Mouse (Mus musculus): ENCODE measurements around the gene Mrpl45. TPM values are rescaled to one million over a fixed set of nuclear protein-coding genes. Genes with fewer than 3 reads are reported as not detected.
A peak's percentile ranks its signal among the peaks of the same experiment; 100 is the strongest.
"Not testable (repeated sequence)": the region's sequence is repeated elsewhere in the genome, so short reads cannot be mapped to it uniquely, and the experiment has no call there.

Mrpl45 gene
- total RNA-seq, 2 experiments from 2014 or later, result 34.7 to 48.4 TPM

DNA sequence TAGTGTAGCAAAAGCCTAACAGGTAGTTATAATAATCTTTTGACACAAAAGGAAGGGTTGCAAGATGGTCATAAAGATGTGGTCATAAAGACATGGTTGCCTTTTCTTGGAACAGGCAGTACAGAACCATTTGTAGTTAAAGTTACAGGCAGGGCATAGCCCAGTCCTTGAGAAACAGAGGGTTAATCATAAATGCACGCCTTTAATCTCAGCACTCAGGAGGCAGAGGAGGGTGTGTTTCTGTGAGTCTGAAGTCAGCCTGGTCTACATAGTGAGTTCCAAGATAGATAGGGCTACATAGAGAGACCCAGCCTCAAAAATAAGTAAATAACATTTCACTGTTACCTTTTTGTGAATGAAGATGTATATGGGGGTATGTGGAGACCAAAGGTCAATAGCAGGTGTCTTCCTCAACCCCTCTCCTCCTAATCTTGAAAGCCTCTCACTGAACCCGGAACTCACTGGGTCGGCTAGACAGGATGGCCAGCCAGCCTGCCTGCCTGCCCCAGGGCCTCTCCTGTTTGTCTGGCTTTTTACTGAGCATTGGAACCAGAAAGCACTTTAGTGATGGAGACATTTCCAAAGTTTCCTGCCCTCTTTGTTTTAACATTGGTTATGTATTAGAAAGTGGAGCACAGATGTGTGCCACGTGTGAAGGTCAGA is 37.5 kb downstream of the Mrpl45 start:
- no peak for ATAC-seq (replicated peaks; ENCODE audit: low FRiP score, low TSS enrichment, poor library complexity, severe bottlenecking)

- no peak for ATAC-seq (replicated peaks; ENCODE audit: low FRiP score, low TSS enrichment, poor library complexity, severe bottlenecking)
Measured at GRCm38 (mm10) chr11:97354646-97355045, 39.1 kb downstream of the Mrpl45 start.

DNA sequence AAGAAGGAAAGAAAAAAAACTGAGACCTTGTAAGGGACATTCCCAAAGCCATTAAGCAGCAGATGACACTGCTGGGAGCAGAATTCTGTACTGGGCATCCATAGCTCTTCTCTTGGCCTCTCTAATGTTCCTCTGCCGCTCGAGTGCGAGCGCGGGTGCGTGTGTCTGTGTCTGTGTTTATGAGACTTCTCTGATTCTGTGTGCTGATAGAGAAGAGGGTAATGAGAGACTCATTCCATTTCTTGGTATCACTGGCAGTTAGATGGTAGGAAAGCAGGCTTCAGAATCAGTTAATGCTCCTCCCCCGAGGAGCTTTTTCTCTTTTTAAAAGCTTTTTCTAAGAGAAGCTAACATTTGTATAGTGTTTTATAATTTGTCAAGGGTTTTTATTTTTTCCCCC is 39.7 kb downstream of the Mrpl45 start:
- no peak for ATAC-seq (replicated peaks; ENCODE audit: low FRiP score, low TSS enrichment, poor library complexity, severe bottlenecking)

- ATAC-seq (replicated peaks; ENCODE audit: low FRiP score, low TSS enrichment, poor library complexity, severe bottlenecking), result not testable (repeated sequence)
Measured at GRCm38 (mm10) chr11:97357663-97358062, 42.1 kb downstream of the Mrpl45 start.

GRCm38 (mm10) chr11:97361948-97362648 is 46.6 kb downstream of the Mrpl45 start, which contains the start of gene Socs7:
Gene Socs7 (plus strand): TSS chr11:97362551.
- ATAC-seq (replicated peaks; ENCODE audit: low FRiP score, low TSS enrichment, poor library complexity, severe bottlenecking), result peak; percentile 90

DNA sequence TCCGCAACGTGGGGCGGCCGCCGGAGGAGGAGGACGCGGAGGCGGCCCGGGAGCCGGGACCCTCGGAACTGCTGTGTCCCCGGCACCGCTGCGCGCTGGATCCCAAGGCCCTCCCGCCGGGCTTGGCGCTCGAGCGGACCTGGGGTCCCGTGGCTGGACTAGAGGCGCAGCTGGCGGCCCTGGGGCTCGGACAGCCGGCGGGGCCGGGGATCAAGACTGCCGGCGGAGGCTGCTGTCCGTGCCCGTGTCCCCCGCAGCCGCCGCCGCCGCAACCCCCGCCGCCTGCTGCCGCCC is 47.1 kb downstream of the Mrpl45 start:
- no peak for ATAC-seq (replicated peaks; ENCODE audit: low FRiP score, low TSS enrichment, poor library complexity, severe bottlenecking)

GRCm38 (mm10) chr11:97362943-97363643 is 47.6 kb downstream of the Mrpl45 start:
- ATAC-seq (replicated peaks; ENCODE audit: low FRiP score, low TSS enrichment, poor library complexity, severe bottlenecking), result 0 out of 2 replicates have a peak, but pooled peaks have one; percentile 9

DNA sequence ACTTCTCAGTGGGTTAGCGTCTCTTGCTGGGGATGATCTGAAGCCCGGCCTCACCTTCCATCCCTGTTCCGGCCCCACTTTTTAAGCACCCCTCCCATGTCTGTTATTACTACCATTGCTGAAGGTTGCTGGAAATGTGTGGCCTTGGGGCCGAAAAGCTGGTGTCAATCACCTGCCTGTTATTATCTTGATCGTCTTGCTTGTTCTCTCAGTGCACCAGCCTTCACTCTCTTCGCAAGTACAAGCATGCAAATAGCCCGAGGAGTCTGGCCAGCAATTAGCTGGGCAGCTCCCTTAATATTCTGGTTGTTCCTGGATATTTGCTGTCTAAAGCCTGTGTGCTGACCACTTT is 48.1 kb downstream of the Mrpl45 start:
- ATAC-seq (replicated peaks; ENCODE audit: low FRiP score, low TSS enrichment, poor library complexity, severe bottlenecking), result peak; percentile 32; the same call in 1 of the 2 replicates

DNA sequence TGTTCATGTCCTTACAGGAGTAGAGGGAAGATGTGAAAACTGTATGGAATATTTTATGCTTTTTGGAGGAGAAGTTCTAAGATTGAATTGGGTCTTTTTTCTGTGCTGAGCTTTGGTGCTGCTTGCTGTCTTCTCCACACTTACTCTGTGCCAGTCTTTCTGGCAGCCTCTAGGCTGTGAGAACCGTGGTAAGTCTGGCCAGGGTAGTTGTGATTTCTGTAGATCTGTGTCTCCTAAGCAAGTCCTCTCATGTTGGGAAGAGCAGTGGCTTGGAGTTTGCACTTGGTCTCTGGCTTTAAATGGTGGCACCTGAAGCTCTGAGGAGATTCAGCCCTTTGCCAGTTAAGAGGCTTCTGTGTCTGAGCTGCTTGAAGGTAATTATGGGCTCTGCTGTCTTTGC is 50.0 kb downstream of the Mrpl45 start:
- no peak for ATAC-seq (replicated peaks; ENCODE audit: low FRiP score, low TSS enrichment, poor library complexity, severe bottlenecking)

- no peak for ATAC-seq (replicated peaks; ENCODE audit: low FRiP score, low TSS enrichment, poor library complexity, severe bottlenecking)
Measured at GRCm38 (mm10) chr11:97368501-97368900, 53.0 kb downstream of the Mrpl45 start.

DNA sequence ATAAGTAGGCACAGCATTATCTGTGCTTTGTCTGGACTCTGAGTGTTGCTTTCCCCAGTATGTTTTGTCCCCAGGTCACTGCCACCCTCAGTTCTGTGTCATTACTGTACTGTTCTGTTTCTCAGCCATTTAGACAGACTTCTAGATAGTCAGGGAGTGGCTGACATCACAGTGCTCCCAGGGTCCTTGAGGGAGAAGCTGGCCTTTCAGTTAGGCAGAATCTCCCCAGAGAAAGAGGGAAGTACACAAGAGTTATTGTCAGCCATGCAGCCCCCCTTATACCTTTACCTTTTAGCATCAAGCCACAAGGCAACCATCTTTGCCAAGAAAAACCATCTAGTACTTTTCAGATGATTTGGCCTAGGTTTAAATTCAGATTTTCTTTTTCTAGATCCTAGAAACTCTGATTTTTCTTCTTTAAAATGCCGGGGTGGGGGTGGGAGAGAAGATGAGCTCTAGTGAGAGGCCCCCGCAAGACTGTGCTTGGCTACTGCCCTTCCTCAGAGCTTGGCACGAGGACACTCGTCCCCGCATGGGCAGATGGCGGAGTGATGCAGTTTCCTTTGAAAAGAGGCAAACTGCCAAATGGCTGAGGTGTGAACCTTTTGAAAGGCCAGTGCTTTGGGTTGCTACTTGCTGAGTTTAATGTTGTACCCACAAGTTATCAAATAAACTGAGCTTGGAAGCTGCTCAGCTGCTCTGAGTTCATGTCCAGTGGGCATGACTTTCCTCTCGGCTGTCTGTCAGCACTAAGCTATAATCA is 55.0 kb downstream of the Mrpl45 start:
- ATAC-seq (replicated peaks; ENCODE audit: low FRiP score, low TSS enrichment, poor library complexity, severe bottlenecking), result no peak

DNA sequence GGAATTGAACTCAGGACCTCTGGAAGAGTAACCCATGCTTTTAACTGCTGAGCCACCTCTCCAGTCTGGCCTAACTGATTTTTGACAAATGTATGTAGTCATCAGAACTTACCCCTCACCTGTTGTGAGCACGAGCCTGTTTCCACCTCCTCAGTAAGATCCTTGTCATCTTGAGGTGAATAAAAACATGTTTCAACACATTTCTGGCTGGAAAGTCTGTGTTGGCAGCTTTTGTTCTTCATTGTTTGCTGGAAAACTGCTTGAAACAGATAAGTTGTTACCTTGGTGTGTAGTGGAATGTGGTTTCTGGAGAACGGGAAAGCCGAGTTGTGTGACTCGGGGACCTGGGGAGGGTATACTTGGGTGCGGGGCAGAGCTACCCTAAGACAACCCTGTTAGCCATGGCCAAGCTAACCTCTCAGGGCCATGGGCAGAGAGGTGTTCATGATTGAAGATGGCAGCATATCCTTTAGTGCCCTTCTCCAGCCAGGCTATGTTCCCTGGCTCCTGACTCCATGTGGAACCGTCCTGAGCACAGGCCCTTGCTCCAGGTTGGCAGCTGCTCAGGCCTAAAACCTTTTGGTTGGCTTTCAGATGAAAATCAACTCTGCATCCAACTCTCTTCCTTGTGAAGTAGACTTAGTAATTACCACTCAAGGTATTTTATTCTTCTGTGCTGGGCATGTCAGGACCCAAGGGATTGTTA is 56.8 kb downstream of the Mrpl45 start:
- ATAC-seq (replicated peaks; ENCODE audit: low FRiP score, low TSS enrichment, poor library complexity, severe bottlenecking), result no peak

- ATAC-seq (replicated peaks; ENCODE audit: low FRiP score, low TSS enrichment, poor library complexity, severe bottlenecking), result no peak
Measured at GRCm38 (mm10) chr11:97373402-97373801, 57.9 kb downstream of the Mrpl45 start.

Other genes with a start within 250 kb of the Mrpl45 start
- 0.96 and 1.9 TPM in 2 replicates for gene Tbx21, start 200.4 kb upstream of the Mrpl45 start, total RNA-seq (2014; fragmentation: Nextera tagmentation)
- 0.30 and 0.61 TPM in 2 replicates for gene Tbx21, start 200.4 kb upstream of the Mrpl45 start, total RNA-seq (2017)
- gene Tbkbp1, start 164.2 kb upstream of the Mrpl45 start, total RNA-seq (2014; fragmentation: Nextera tagmentation), result 0.89 TPM in 1 of 2 replicates, not detected in the other
- 0.23 TPM in 2 replicates for gene Tbkbp1, start 164.2 kb upstream of the Mrpl45 start, total RNA-seq (2017)
- 185 and 196 TPM in 2 replicates for gene Kpnb1, start 127.8 kb upstream of the Mrpl45 start, total RNA-seq (2014; fragmentation: Nextera tagmentation)
- 436 and 446 TPM in 2 replicates for gene Kpnb1, start 127.8 kb upstream of the Mrpl45 start, total RNA-seq (2017)
- gene Npepps, start 35.1 kb upstream of the Mrpl45 start, total RNA-seq (2014; fragmentation: Nextera tagmentation), result 32.5 and 34.5 TPM in 2 replicates
- gene Npepps, start 35.1 kb upstream of the Mrpl45 start, total RNA-seq (2017), result 19.8 and 25.0 TPM in 2 replicates
- 0.05 TPM in 1 of 2 replicates, not detected in the other for gene Gpr179, start 36.4 kb downstream of the Mrpl45 start, total RNA-seq (2014; fragmentation: Nextera tagmentation)
- not detected in 2 replicates for gene Gpr179, start 36.4 kb downstream of the Mrpl45 start, total RNA-seq (2017)
- 6.0 and 15.8 TPM in 2 replicates for gene Socs7, start 46.8 kb downstream of the Mrpl45 start, total RNA-seq (2014; fragmentation: Nextera tagmentation)
- 9.0 and 11.8 TPM in 2 replicates for gene Socs7, start 46.8 kb downstream of the Mrpl45 start, total RNA-seq (2017)
- gene Arhgap23, start 99.8 kb downstream of the Mrpl45 start, total RNA-seq (2014; fragmentation: Nextera tagmentation), result 18.4 and 22.3 TPM in 2 replicates
- 3.9 and 14.5 TPM in 2 replicates for gene Arhgap23, start 99.8 kb downstream of the Mrpl45 start, total RNA-seq (2017)
- not detected in 2 replicates for gene 4933428G20Rik, start 184.6 kb downstream of the Mrpl45 start, total RNA-seq (2014; fragmentation: Nextera tagmentation)
- not detected in 2 replicates for gene 4933428G20Rik, start 184.6 kb downstream of the Mrpl45 start, total RNA-seq (2017)